Mouse (Mus musculus): ENCODE measurements around the gene Gipr. TPM values are rescaled to one million over a fixed set of nuclear protein-coding genes. Genes with fewer than 3 reads are reported as not detected.
A peak's percentile ranks its signal among the peaks of the same experiment; 100 is the strongest.

Gene Gipr
- polyA plus RNA-seq, 1 experiment from 2014 or later = 2.5 TPM

- 58% methylated on average over 5 of the region's 5 CpGs for WGBS
- Histone ChIP-seq H3K4me3 (replicated peaks) (no peak overlapping the region), H3K27ac (no peak overlapping the region), H3K4me2 (replicated peaks) (no peak overlapping the region), H3K4me1 (replicated peaks) (no peaks in the 10 kb centered on the region), H3K9me3 (no peaks in the 10 kb centered on the region), H3K36me3 (peaks cover 37% of the 10 kb centered on the region), H3K9ac (no peak overlapping the region), H3K27me3 (replicated peaks) (no peaks in the 10 kb centered on the region)
- ATAC-seq = no peak
These were observed 28.5 kb downstream of the Gipr start for GRCm38 (mm10) chr7:19137380-19137779.

GRCm38 (mm10) chr7:19136673-19137334 is 29.1 kb downstream of the Gipr start:
- Histone ChIP-seq H3K27me3 (replicated peaks) (no peaks in the 10 kb centered on the region), H3K27ac (no peak overlapping the region), H3K9me3 (no peaks in the 10 kb centered on the region), H3K4me2 (replicated peaks) (no peak overlapping the region), H3K9ac (no peak overlapping the region), H3K36me3 (peaks cover 37% of the 10 kb centered on the region), H3K4me1 (replicated peaks) (peaks cover 2% of the 10 kb centered on the region; the same call in 1 of the 2 replicates), H3K4me3 (replicated peaks) (no peak overlapping the region)
- WGBS = 91% methylated on average over 38 of the region's 38 CpGs
- ATAC-seq = no peak

- H3K27me3 ChIP-seq (replicated peaks) = no peaks in the 10 kb centered on the region
- no peak overlapping the region for H3K4me3 ChIP-seq (replicated peaks)
- no peak overlapping the region for H3K4me2 ChIP-seq (replicated peaks)
- no peak for ATAC-seq
- WGBS = 93% methylated on average over 13 of the region's 13 CpGs
- no peak overlapping the region for H3K27ac ChIP-seq
- H3K4me1 ChIP-seq (replicated peaks) = peaks cover 5% of the 10 kb centered on the region; the same call in 1 of the 2 replicates
- H3K9me3 ChIP-seq = no peaks in the 10 kb centered on the region
- H3K36me3 ChIP-seq = peaks cover 37% of the 10 kb centered on the region
- H3K9ac ChIP-seq = no peak overlapping the region
These were observed 29.8 kb downstream of the Gipr start for GRCm38 (mm10) chr7:19136168-19136567.

GRCm38 (mm10) chr7:19131324-19131848 is 34.5 kb downstream of the Gipr start:
- Histone ChIP-seq H3K4me1 (replicated peaks) (peaks cover 12% of the 10 kb centered on the region; the same call in 1 of the 2 replicates), H3K36me3 (peaks cover 14% of the 10 kb centered on the region), H3K9me3 (no peaks in the 10 kb centered on the region), H3K4me3 (replicated peaks) (peak overlapping the region; percentile 46), H3K9ac (peak overlapping the region; percentile 46), H3K4me2 (replicated peaks) (peak overlapping the region; percentile 83), H3K27ac (peak overlapping the region; percentile 74), H3K27me3 (replicated peaks) (no peaks in the 10 kb centered on the region)
- ATAC-seq = peak; percentile 99
- WGBS = under 1% methylated on average over 39 of the region's 39 CpGs

- 27% methylated on average over 4 of the region's 4 CpGs for WGBS
These were observed 35.3 kb downstream of the Gipr start for GRCm38 (mm10) chr7:19130657-19131056.

GRCm38 (mm10) chr7:19129396-19129795 is 36.5 kb downstream of the Gipr start:
- Histone ChIP-seq H3K27ac (no peak overlapping the region), H3K4me3 (replicated peaks) (no peak overlapping the region), H3K9me3 (no peaks in the 10 kb centered on the region), H3K36me3 (no peaks in the 10 kb centered on the region), H3K27me3 (replicated peaks) (no peaks in the 10 kb centered on the region), H3K9ac (no peak overlapping the region), H3K4me1 (replicated peaks) (peaks cover 12% of the 10 kb centered on the region; the same call in 1 of the 2 replicates), H3K4me2 (replicated peaks) (no peak overlapping the region)
- WGBS = 87% methylated on average over 5 of the region's 5 CpGs
- ATAC-seq = no peak

More at GRCm38 (mm10) chr7:19130657-19131056, 35.3 kb downstream of the Gipr start:
- H3K27ac ChIP-seq = peak overlapping the region; percentile 74; the same call in 1 of the 2 replicates
- H3K9ac ChIP-seq = 0 out of 2 replicates have a peak overlapping the region, but pooled peaks have one; percentile 14
- H3K4me2 ChIP-seq (replicated peaks) = peak overlapping the region; percentile 83
- H3K36me3 ChIP-seq = peaks cover 7% of the 10 kb centered on the region; the same call in 1 of the 2 replicates
- no peak overlapping the region for H3K4me3 ChIP-seq (replicated peaks)
- peaks cover 12% of the 10 kb centered on the region; the same call in 1 of the 2 replicates for H3K4me1 ChIP-seq (replicated peaks)
- H3K27me3 ChIP-seq (replicated peaks) = no peaks in the 10 kb centered on the region
- H3K9me3 ChIP-seq = no peaks in the 10 kb centered on the region
- 0 out of 2 replicates have a peak, but pooled peaks have one; percentile 3 for ATAC-seq

GRCm38 (mm10) chr7:19127744-19128143 is 38.2 kb downstream of the Gipr start:
- H3K4me3 ChIP-seq (replicated peaks) = no peak overlapping the region
- no peak overlapping the region for H3K27ac ChIP-seq
- ATAC-seq = no peak
- no peak overlapping the region for H3K9ac ChIP-seq
- H3K4me1 ChIP-seq (replicated peaks) = peaks cover 12% of the 10 kb centered on the region; the same call in 1 of the 2 replicates
- H3K36me3 ChIP-seq = no peaks in the 10 kb centered on the region
- WGBS = 75% methylated on average over 5 of the region's 5 CpGs
- H3K27me3 ChIP-seq (replicated peaks) = no peaks in the 10 kb centered on the region
- H3K9me3 ChIP-seq = no peaks in the 10 kb centered on the region
- H3K4me2 ChIP-seq (replicated peaks) = no peak overlapping the region

- no peak overlapping the region for H3K4me3 ChIP-seq (replicated peaks)
- no peaks in the 10 kb centered on the region for H3K9me3 ChIP-seq
- no peaks in the 10 kb centered on the region for H3K4me1 ChIP-seq (replicated peaks)
- H3K27ac ChIP-seq = no peak overlapping the region
- no peak overlapping the region for H3K4me2 ChIP-seq (replicated peaks)
- 86% methylated on average over 6 of the region's 6 CpGs for WGBS
- H3K36me3 ChIP-seq = no peaks in the 10 kb centered on the region
- no peaks in the 10 kb centered on the region for H3K27me3 ChIP-seq (replicated peaks)
- ATAC-seq = no peak
- no peak overlapping the region for H3K9ac ChIP-seq
These were observed 41.2 kb downstream of the Gipr start for GRCm38 (mm10) chr7:19124713-19125112.

- Histone ChIP-seq H3K9ac (no peak overlapping the region), H3K27ac (no peak overlapping the region), H3K27me3 (replicated peaks) (no peaks in the 10 kb centered on the region), H3K4me2 (replicated peaks) (no peak overlapping the region), H3K4me3 (replicated peaks) (no peak overlapping the region), H3K9me3 (no peaks in the 10 kb centered on the region), H3K4me1 (replicated peaks) (peaks cover 6% of the 10 kb centered on the region), H3K36me3 (no peaks in the 10 kb centered on the region)
- WGBS = 79% methylated on average over 4 of the region's 4 CpGs
- ATAC-seq = no peak
These were observed 44.2 kb downstream of the Gipr start for GRCm38 (mm10) chr7:19121686-19122085.

GRCm38 (mm10) chr7:19119631-19120429 is 46.1 kb downstream of the Gipr start, which contains the start of gene Fbxo46:
TSS of gene Fbxo46 (plus strand) at chr7:19119859.
- peak; percentile 97 for ATAC-seq
- Histone ChIP-seq H3K9ac (peak within 1 kb of the TSS; percentile 73), H3K4me3 (replicated peaks) (peak within 1 kb of the TSS; percentile 67), H3K27me3 (replicated peaks) (no peaks in the 10 kb centered on the region), H3K9me3 (no peaks in the 10 kb centered on the region), H3K36me3 (no peaks in the 10 kb centered on the region), H3K4me1 (replicated peaks) (peaks cover 6% of the 10 kb centered on the region), H3K4me2 (replicated peaks) (peak within 1 kb of the TSS; percentile 76), H3K27ac (no peak within 1 kb of the TSS)
- 2% methylated on average over 34 of the region's 34 CpGs for WGBS

- ATAC-seq = peak; percentile 26
- 93% methylated on average over 8 of the region's 8 CpGs for WGBS
- no peak overlapping the region for H3K4me3 ChIP-seq (replicated peaks)
These were observed 46.8 kb downstream of the Gipr start for GRCm38 (mm10) chr7:19119083-19119482.

More at GRCm38 (mm10) chr7:19119083-19119482, 46.8 kb downstream of the Gipr start:
- Histone ChIP-seq H3K27ac (no peak overlapping the region), H3K27me3 (replicated peaks) (no peaks in the 10 kb centered on the region), H3K4me1 (replicated peaks) (peaks cover 6% of the 10 kb centered on the region), H3K4me2 (replicated peaks) (no peak overlapping the region; the same call in 1 of the 2 replicates), H3K9me3 (no peaks in the 10 kb centered on the region), H3K36me3 (no peaks in the 10 kb centered on the region), H3K9ac (no peak overlapping the region)
